Mouse (Mus musculus) bone marrow, adult 2 months (tissue): ENCODE results near the gene Grm5.

Source experiments
- CTCF ChIP-seq: fragments of 200-500 bp; IDR thresholded peaks from 2 replicates; pipeline ENCODE4 v1.5.1; 2011; ENCODE audit warnings: low read length, control low read depth; ENCODE audit not compliant: control insufficient read depth, insufficient read depth
- POLR2A ChIP-seq: fragments of 200-500 bp; IDR thresholded peaks from 2 replicates; pipeline ENCODE4 v1.6.1; 2011; ENCODE audit warnings: low read depth, mild to moderate bottlenecking, control low read depth, low read length, borderline replicate concordance; ENCODE audit not compliant: control insufficient read depth

- TF ChIP-seq CTCF (no peak), POLR2A (no peak)
Observed at GRCm38 (mm10) chr7:88161586-88161985, 577.6 kb downstream of the Grm5 start.
